Mouse (Mus musculus): ENCODE measurements around the gene Trip4.

GRCm38 (mm10) chr9:65820301-65820700 is 88.3 kb downstream of the Trip4 start:
- TF ChIP-seq POLR2A (IDR thresholded peaks at IDR 0.05; ENCODE audit: control insufficient read depth, extremely low read depth, insufficient read depth, low read length, poor library complexity) (no peak), CTCF (IDR thresholded peaks at IDR 0.05; ENCODE audit: borderline replicate concordance, control insufficient read depth, extremely low read depth, insufficient read depth, low read length, poor library complexity) (no peak)
